Mouse (Mus musculus) stomach, postnatal 0 days (tissue): ENCODE measurements at regions not wholly inside any gene's neighbourhood (a gene's known extent, or its start where the extent isn't known, plus 50 kb on each side); places are given as distances from the start of the nearest gene placed in this dataset.

Experiments used
- ATAC-seq: fragments of 200-750 bp; cut with Nextera tagmentation; 2 replicates; pipeline ENCODE4 v1.8.0; 2017; ENCODE audit not compliant: low FRiP score, low TSS enrichment
- DNase-seq: peaks from one replicate; pipeline ENCODE4 v3.0.0-alpha.2; 2016; ENCODE audit warnings: low spot score
- H3K27ac ChIP-seq: fragments of 300-500 bp; sonication (generic); replicated peaks from 2 replicates; pipeline ENCODE4 v1.5.1; 2014; ENCODE audit warnings: mild to moderate bottlenecking, control low read depth
- H3K27me3 ChIP-seq: fragments of 300-500 bp; sonication (generic); 2 replicates; pipeline ENCODE4 v1.6.1; 2014; ENCODE audit warnings: low read length; ENCODE audit not compliant: control insufficient read depth, insufficient read depth
- H3K36me3 ChIP-seq: fragments of 300-500 bp; sonication (generic); 2 replicates; pipeline ENCODE4 v1.6.1; 2014; ENCODE audit warnings: low read length, mixed read lengths; ENCODE audit not compliant: control insufficient read depth, insufficient read depth
- H3K4me1 ChIP-seq: fragments of 300-500 bp; sonication (generic); replicated peaks from 2 replicates; pipeline ENCODE4 v1.6.1; 2014; ENCODE audit warnings: antibody characterized with exemption; ENCODE audit not compliant: control insufficient read depth, insufficient read depth
- H3K4me2 ChIP-seq: fragments of 300-500 bp; sonication (generic); replicated peaks from 2 replicates; pipeline ENCODE4 v1.6.1; 2014; ENCODE audit warnings: low read depth, mild to moderate bottlenecking, control low read depth, moderate library complexity
- H3K4me3 ChIP-seq: fragments of 300-500 bp; sonication (generic); 2 replicates; pipeline ENCODE4 v1.5.1; 2014; ENCODE audit warnings: low read depth, low read length, control low read depth
- H3K9ac ChIP-seq: fragments of 300-500 bp; sonication (generic); 2 replicates; pipeline ENCODE4 v1.6.1; 2014; ENCODE audit warnings: mild to moderate bottlenecking, low read length, control low read depth, mixed read lengths
- H3K9me3 ChIP-seq: fragments of 300-500 bp; sonication (generic); 2 replicates; pipeline ENCODE4 v1.6.1; 2016; ENCODE audit warnings: low read length; ENCODE audit not compliant: control insufficient read depth
- CTCF ChIP-seq: IDR thresholded peaks from 2 replicates; pipeline ENCODE4 v1.5.1; 2016; ENCODE audit warnings: antibody characterized with exemption, low read depth, mild to moderate bottlenecking, moderate library complexity
- EP300 ChIP-seq: optimal IDR thresholded peaks from 2 replicates; pipeline ENCODE3; 2016; ENCODE audit warnings: antibody characterized with exemption
- WGBS: fragments of 180-500 bp; shearing (Covaris S2); extraction: QIAGEN DNeasy Blood & Tissue Kit; methylation state at CpG from one replicate; pipeline ENCODE4 v1.1.7; 2014; 5-methylcytosine and 5-hydroxymethylcytosine counted together

GRCm38 (mm10) chr2:116772569-116772968 lies 105.9 kb upstream of the Tmco5 start:
- no peak for ATAC-seq
- no peak for DNase-seq
- 86% methylated on average over 6 of the region's 6 CpGs for WGBS
- TF ChIP-seq CTCF (no peak), EP300 (no peak)
- H3K4me3 ChIP-seq = no peak overlapping the region
- no peak overlapping the region for H3K4me2 ChIP-seq
- no peaks in the 10 kb centered on the region for H3K9me3 ChIP-seq
- no peaks in the 10 kb centered on the region for H3K36me3 ChIP-seq
- H3K27me3 ChIP-seq = no peaks in the 10 kb centered on the region
- no peak overlapping the region for H3K9ac ChIP-seq
- H3K4me1 ChIP-seq = no peaks in the 10 kb centered on the region
- H3K27ac ChIP-seq = no peak overlapping the region

- WGBS = 82% methylated on average over 2 of the region's 2 CpGs
- Histone ChIP-seq H3K36me3 (no peaks in the 10 kb centered on the region), H3K4me1 (no peaks in the 10 kb centered on the region), H3K27me3 (no peaks in the 10 kb centered on the region), H3K9me3 (no peaks in the 10 kb centered on the region), H3K9ac (no peak overlapping the region), H3K4me3 (no peak overlapping the region), H3K27ac (no peak overlapping the region), H3K4me2 (no peak overlapping the region)
- TF ChIP-seq CTCF = no peak
- TF ChIP-seq EP300 = no peak
- no peak for ATAC-seq
- DNase-seq = no peak
Observed at GRCm38 (mm10) chr2:116800141-116800540, 78.3 kb upstream of the Tmco5 start.

GRCm38 (mm10) chr2:116801578-116801977 lies 76.9 kb upstream of the Tmco5 start:
- no peaks in the 10 kb centered on the region for H3K36me3 ChIP-seq
- no peaks in the 10 kb centered on the region for H3K9me3 ChIP-seq
- ATAC-seq (no peak), DNase-seq (no peak)
- H3K27me3 ChIP-seq = no peaks in the 10 kb centered on the region
- no peak overlapping the region for H3K27ac ChIP-seq
- H3K4me2 ChIP-seq = no peak overlapping the region
- no peak overlapping the region for H3K4me3 ChIP-seq
- TF ChIP-seq EP300 = no peak
- H3K9ac ChIP-seq = no peak overlapping the region
- WGBS = 74% methylated on average over 7 of the region's 7 CpGs
- no peaks in the 10 kb centered on the region for H3K4me1 ChIP-seq

GRCm38 (mm10) chr2:116807207-116807606 lies 71.3 kb upstream of the Tmco5 start:
- DNase-seq (no peak), ATAC-seq (no peak)
- no peaks in the 10 kb centered on the region for H3K36me3 ChIP-seq
- no peak overlapping the region for H3K9ac ChIP-seq
- H3K4me1 ChIP-seq = no peaks in the 10 kb centered on the region
- no peak overlapping the region for H3K27ac ChIP-seq
- no peak overlapping the region for H3K4me3 ChIP-seq
- H3K9me3 ChIP-seq = no peaks in the 10 kb centered on the region
- WGBS = 85% methylated on average over 3 of the region's 3 CpGs
- no peak for TF ChIP-seq CTCF
- TF ChIP-seq EP300 = no peak
- no peak overlapping the region for H3K4me2 ChIP-seq
- H3K27me3 ChIP-seq = no peaks in the 10 kb centered on the region

- no peaks in the 10 kb centered on the region for H3K27me3 ChIP-seq
- H3K4me2 ChIP-seq = no peak overlapping the region
- no peak overlapping the region for H3K27ac ChIP-seq
- H3K4me1 ChIP-seq = no peaks in the 10 kb centered on the region
- TF ChIP-seq EP300 = no peak
- no peak for TF ChIP-seq CTCF
- no peak overlapping the region for H3K4me3 ChIP-seq
- WGBS = 84% methylated on average over 7 of the region's 7 CpGs
- ATAC-seq (no peak), DNase-seq (no peak)
- no peak overlapping the region for H3K9ac ChIP-seq
- H3K9me3 ChIP-seq = no peaks in the 10 kb centered on the region
- H3K36me3 ChIP-seq = no peaks in the 10 kb centered on the region
Observed at GRCm38 (mm10) chr2:116807636-116808035, 70.9 kb upstream of the Tmco5 start.

GRCm38 (mm10) chr2:116808113-116808512 lies 70.4 kb upstream of the Tmco5 start:
- ATAC-seq (no peak), DNase-seq (no peak)
- Histone ChIP-seq H3K27me3 (no peaks in the 10 kb centered on the region), H3K27ac (no peak overlapping the region), H3K4me1 (no peaks in the 10 kb centered on the region), H3K4me3 (no peak overlapping the region), H3K36me3 (no peaks in the 10 kb centered on the region), H3K4me2 (no peak overlapping the region), H3K9me3 (no peaks in the 10 kb centered on the region), H3K9ac (no peak overlapping the region)
- TF ChIP-seq EP300 = no peak
- no peak for TF ChIP-seq CTCF
- WGBS = 90% methylated on average over 6 of the region's 6 CpGs

GRCm38 (mm10) chr2:116808554-116808953 lies 69.9 kb upstream of the Tmco5 start:
- no peaks in the 10 kb centered on the region for H3K27me3 ChIP-seq
- no peak for TF ChIP-seq CTCF
- TF ChIP-seq EP300 = no peak
- H3K27ac ChIP-seq = no peak overlapping the region
- no peak overlapping the region for H3K4me2 ChIP-seq
- WGBS = 86% methylated on average over 8 of the region's 8 CpGs
- ATAC-seq = no peak
- no peak overlapping the region for H3K4me3 ChIP-seq
- no peak overlapping the region for H3K9ac ChIP-seq
- H3K36me3 ChIP-seq = no peaks in the 10 kb centered on the region
- no peaks in the 10 kb centered on the region for H3K4me1 ChIP-seq
- no peak for DNase-seq
- no peaks in the 10 kb centered on the region for H3K9me3 ChIP-seq
